Mouse (Mus musculus): ENCODE results near the gene Agtr1a. TPM values are rescaled to one million over a fixed set of nuclear protein-coding genes. Genes with fewer than 3 reads are reported as not detected.

Agtr1a gene
- 2.0 and 3.9 TPM in 2 replicates for polyA plus RNA-seq (2014; fragmentation: Nextera tagmentation; extraction: Ambion mirVana)

DNA sequence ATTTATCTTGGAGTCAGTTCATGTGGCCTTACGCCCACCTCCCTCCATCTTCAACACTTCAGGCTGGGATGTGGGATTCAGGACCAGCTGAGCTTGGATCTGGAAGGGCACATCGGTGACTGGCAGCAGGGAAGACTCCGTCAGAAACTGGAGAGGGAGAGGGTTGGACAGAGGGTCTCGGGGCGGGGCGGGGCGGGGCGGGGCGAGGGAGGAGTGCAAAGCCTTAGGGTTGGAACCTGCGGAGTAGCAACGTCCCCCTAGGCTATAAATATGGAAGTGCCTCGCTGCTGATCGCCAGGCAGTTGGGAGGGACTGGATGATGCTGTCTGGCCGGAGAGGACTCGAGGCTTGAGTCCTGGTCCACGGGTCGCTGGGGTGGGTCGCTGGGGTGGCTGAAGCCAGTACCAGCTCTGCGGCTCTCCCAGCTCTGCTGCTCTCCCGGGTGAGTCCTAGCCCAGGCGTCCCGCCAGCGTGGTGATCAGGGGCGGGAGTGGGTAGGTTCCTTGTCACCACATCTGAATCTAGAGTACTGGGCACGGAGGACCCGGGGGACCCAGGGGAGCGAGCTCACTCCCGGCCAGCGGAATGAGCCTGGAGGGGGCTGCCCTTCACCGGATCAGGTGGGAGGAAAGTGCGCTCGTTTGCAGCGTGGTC, at the start of gene Agtr1a:
Gene Agtr1a (plus strand): TSS at position 294 of the 654 bp plus-strand sequence.
- no peaks in the 10 kb centered on the region for H3K9me3 ChIP-seq (ENCODE audit: low read depth, low read length)
- DNase-seq (peak; percentile 65), ATAC-seq (ENCODE audit: insufficient read depth) (peak; percentile 98)
- H3K27ac ChIP-seq (ENCODE audit: low read depth), result no peak within 1 kb of the TSS
- WGBS, result under 1% methylated on average over 33 of the region's 33 CpGs
- peak within 1 kb of the TSS; percentile 50 for H3K9ac ChIP-seq
- H3K36me3 ChIP-seq (ENCODE audit: insufficient read depth), result no peaks in the 10 kb centered on the region
- H3K27me3 ChIP-seq (ENCODE audit: insufficient read depth, low read length), result no peaks in the 10 kb centered on the region
- no peaks in the 10 kb centered on the region for H3K4me1 ChIP-seq (ENCODE audit: insufficient read depth)
- peak; percentile 15; the same call in 1 of the 2 replicates for TF ChIP-seq CTCF (IDR thresholded peaks at IDR 0.05; ENCODE audit: low read depth)
- H3K4me3 ChIP-seq (ENCODE audit: low read depth, low read length), result peak within 1 kb of the TSS; percentile 51
- H3K4me2 ChIP-seq, result peak within 1 kb of the TSS; percentile 95

DNA sequence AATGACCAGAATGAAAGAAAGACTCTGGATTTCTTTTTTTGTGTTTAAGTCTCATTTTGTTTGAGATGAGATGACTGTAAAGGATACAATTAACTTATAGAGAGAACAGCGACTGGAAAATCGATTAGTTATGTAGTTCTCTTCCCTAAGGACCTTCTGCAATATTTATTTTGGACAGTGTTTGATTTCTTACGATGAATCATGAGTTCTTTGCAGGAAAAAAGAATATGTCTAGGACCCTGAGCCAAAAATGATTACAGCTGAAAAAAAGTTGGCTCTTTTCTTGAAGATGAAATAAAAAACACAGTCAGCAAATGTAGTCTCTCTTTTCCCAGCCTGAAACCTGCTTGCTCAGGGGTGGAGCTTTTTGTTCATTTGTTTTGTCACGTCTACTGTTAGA, 26.0 kb upstream of the Agtr1a start:
- 67% methylated on average over 4 of the region's 4 CpGs for WGBS
- no peaks in the 10 kb centered on the region for H3K36me3 ChIP-seq (ENCODE audit: insufficient read depth)
- ATAC-seq (ENCODE audit: insufficient read depth) (no peak), DNase-seq (no peak)
- no peak overlapping the region for H3K4me3 ChIP-seq (ENCODE audit: low read depth, low read length)
- no peak for TF ChIP-seq CTCF (IDR thresholded peaks at IDR 0.05; ENCODE audit: low read depth)
- H3K27me3 ChIP-seq (ENCODE audit: insufficient read depth, low read length), result no peaks in the 10 kb centered on the region
- H3K27ac ChIP-seq (ENCODE audit: low read depth), result no peak overlapping the region
- no peak overlapping the region for H3K4me2 ChIP-seq
- no peaks in the 10 kb centered on the region for H3K4me1 ChIP-seq (ENCODE audit: insufficient read depth)
- H3K9ac ChIP-seq, result no peak overlapping the region
- H3K9me3 ChIP-seq (ENCODE audit: low read depth, low read length), result no peaks in the 10 kb centered on the region

DNA sequence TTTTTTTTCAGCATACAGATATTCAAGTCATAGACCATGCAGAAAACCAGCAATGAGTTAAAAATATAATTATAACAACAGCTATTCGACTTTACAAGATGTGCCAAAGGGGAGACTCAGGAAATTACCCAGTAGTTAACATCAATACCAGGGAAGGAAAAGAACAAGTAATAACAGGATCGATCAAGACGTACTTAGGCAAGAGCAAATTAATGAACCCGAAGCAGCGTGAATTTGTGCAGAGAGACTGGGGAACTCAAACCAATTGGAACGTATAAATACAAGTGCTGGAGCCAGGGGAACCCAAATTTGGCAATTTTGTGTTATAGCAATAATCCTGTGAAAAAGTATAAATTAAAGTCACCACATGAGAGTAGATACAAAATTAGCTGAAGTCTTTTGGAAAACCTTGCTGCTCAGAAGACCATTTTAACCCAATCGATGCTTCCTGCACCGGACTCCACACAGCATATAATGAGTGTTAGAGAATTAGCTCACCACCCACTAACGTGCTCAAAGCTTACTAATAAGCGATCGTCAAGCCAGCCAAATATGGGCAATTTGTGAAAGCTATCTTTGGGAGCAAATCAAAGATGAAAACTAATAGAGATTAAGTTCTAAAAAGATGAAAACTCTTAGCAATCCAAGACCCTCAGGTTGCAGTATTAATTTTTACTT, 11.4 kb upstream of the Agtr1a start:
- Histone ChIP-seq H3K9me3 (ENCODE audit: low read depth, low read length) (no peaks in the 10 kb centered on the region), H3K27me3 (ENCODE audit: insufficient read depth, low read length) (no peaks in the 10 kb centered on the region), H3K36me3 (ENCODE audit: insufficient read depth) (no peaks in the 10 kb centered on the region), H3K4me3 (ENCODE audit: low read depth, low read length) (no peak overlapping the region), H3K9ac (no peak overlapping the region), H3K4me1 (ENCODE audit: insufficient read depth) (no peaks in the 10 kb centered on the region), H3K27ac (ENCODE audit: low read depth) (no peak overlapping the region), H3K4me2 (no peak overlapping the region)
- 85% methylated on average over 11 of the region's 11 CpGs for WGBS
- DNase-seq (no peak), ATAC-seq (ENCODE audit: insufficient read depth) (no peak)
- TF ChIP-seq CTCF (IDR thresholded peaks at IDR 0.05; ENCODE audit: low read depth), result no peak

DNA sequence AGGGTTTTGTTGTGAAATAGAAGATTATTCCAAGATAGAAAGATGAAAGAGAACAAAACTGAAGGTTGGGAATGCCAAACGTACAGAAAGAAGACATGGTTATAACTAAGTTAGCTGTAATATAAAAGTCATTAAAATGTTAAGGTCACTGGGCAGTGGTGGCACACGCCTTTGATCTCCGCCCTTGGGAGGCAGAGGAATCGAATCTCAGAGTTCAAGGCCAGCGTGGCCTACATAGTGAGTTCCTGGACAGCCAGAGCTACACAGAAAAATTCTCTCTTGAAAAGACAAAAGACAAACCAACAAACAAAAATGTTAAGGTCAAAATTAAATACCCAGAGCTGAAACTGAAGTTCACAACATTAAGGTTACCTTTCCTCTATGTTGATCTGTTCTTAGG, 5.2 kb upstream of the Agtr1a start:
- Histone ChIP-seq H3K27me3 (ENCODE audit: insufficient read depth, low read length) (no peaks in the 10 kb centered on the region), H3K4me3 (ENCODE audit: low read depth, low read length) (no peak overlapping the region), H3K9ac (no peak overlapping the region), H3K4me1 (ENCODE audit: insufficient read depth) (no peaks in the 10 kb centered on the region), H3K4me2 (no peak overlapping the region), H3K36me3 (ENCODE audit: insufficient read depth) (no peaks in the 10 kb centered on the region), H3K9me3 (ENCODE audit: low read depth, low read length) (no peaks in the 10 kb centered on the region), H3K27ac (ENCODE audit: low read depth) (no peak overlapping the region)
- ATAC-seq (ENCODE audit: insufficient read depth), result no peak
- DNase-seq, result no peak
- WGBS, result 62% methylated on average over 5 of the region's 5 CpGs
- no peak for TF ChIP-seq CTCF (IDR thresholded peaks at IDR 0.05; ENCODE audit: low read depth)

DNA sequence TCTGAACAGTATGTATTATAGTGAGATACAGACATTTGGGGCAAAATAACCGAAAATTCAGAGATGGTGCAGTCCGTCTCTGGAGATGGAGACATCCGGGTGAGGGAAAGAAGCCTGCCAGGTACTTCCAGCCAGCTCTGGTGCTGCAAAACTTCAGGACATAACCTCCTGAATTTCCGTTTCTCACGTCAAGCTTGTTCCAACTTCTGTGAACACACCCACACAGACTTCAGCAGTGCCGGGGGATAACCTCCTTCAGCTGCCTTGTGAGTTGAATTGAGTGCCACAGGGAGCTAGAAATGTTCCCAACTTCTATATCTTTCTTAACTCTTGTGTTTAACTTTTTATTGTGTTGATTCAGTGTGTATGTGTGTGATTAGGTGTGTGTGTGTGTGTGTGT, 4.4 kb upstream of the Agtr1a start:
- ATAC-seq (ENCODE audit: insufficient read depth) (no peak), DNase-seq (no peak)
- Histone ChIP-seq H3K4me2 (no peak overlapping the region), H3K27ac (ENCODE audit: low read depth) (no peak overlapping the region), H3K9me3 (ENCODE audit: low read depth, low read length) (no peaks in the 10 kb centered on the region), H3K4me1 (ENCODE audit: insufficient read depth) (no peaks in the 10 kb centered on the region), H3K4me3 (ENCODE audit: low read depth, low read length) (no peak overlapping the region), H3K27me3 (ENCODE audit: insufficient read depth, low read length) (no peaks in the 10 kb centered on the region), H3K36me3 (ENCODE audit: insufficient read depth) (no peaks in the 10 kb centered on the region), H3K9ac (no peak overlapping the region)
- no peak for TF ChIP-seq CTCF (IDR thresholded peaks at IDR 0.05; ENCODE audit: low read depth)
- WGBS, result 72% methylated on average over 6 of the region's 6 CpGs

GRCm38 (mm10) chr13:30332581-30332980, 3.7 kb upstream of the Agtr1a start:
- TF ChIP-seq CTCF (IDR thresholded peaks at IDR 0.05; ENCODE audit: low read depth), result no peak
- no peak overlapping the region for H3K27ac ChIP-seq (ENCODE audit: low read depth)
- no peaks in the 10 kb centered on the region for H3K4me1 ChIP-seq (ENCODE audit: insufficient read depth)
- no peaks in the 10 kb centered on the region for H3K9me3 ChIP-seq (ENCODE audit: low read depth, low read length)
- H3K27me3 ChIP-seq (ENCODE audit: insufficient read depth, low read length), result no peaks in the 10 kb centered on the region
- no peak overlapping the region for H3K9ac ChIP-seq
- DNase-seq (no peak), ATAC-seq (ENCODE audit: insufficient read depth) (no peak)
- no peaks in the 10 kb centered on the region for H3K36me3 ChIP-seq (ENCODE audit: insufficient read depth)
- no peak overlapping the region for H3K4me2 ChIP-seq
- WGBS, result 80% methylated on average over 5 of the region's 5 CpGs
- H3K4me3 ChIP-seq (ENCODE audit: low read depth, low read length), result no peak overlapping the region

GRCm38 (mm10) chr13:30334667-30335066, 1.6 kb upstream of the Agtr1a start:
- Histone ChIP-seq H3K27me3 (ENCODE audit: insufficient read depth, low read length) (no peaks in the 10 kb centered on the region), H3K4me2 (no peak overlapping the region), H3K9ac (no peak overlapping the region), H3K27ac (ENCODE audit: low read depth) (no peak overlapping the region), H3K36me3 (ENCODE audit: insufficient read depth) (no peaks in the 10 kb centered on the region), H3K4me1 (ENCODE audit: insufficient read depth) (no peaks in the 10 kb centered on the region), H3K4me3 (ENCODE audit: low read depth, low read length) (no peak overlapping the region), H3K9me3 (ENCODE audit: low read depth, low read length) (no peaks in the 10 kb centered on the region)
- DNase-seq (no peak), ATAC-seq (ENCODE audit: insufficient read depth) (no peak)
- no peak for TF ChIP-seq CTCF (IDR thresholded peaks at IDR 0.05; ENCODE audit: low read depth)
- 66% methylated on average over 3 of the region's 3 CpGs for WGBS

Data from lung, embryonic 14.5 days (tissue).